In genomic region chr11:83534609-83535423, GRCm38 (mm10) we compare ENCODE assay signal across 9 mouse cellular contexts. TPM values are rescaled to one million over a fixed set of nuclear protein-coding genes. Genes with fewer than 3 reads are reported as not detected.
A peak's percentile ranks its signal among the peaks of the same experiment; 100 is the strongest.
DNase-seq lines count a peak whose midpoint lies in the region; ATAC-seq and TF ChIP-seq lines count a peak whose summit lies in the region.
"Had no signal": no experiment of that assay in that cellular context is flagged by ENCODE, and none has a peak within 500 bp of the region (broad histone marks: within the 10 kb centered on the region; RNA-seq: fewer than 3 reads in every experiment).

No protein-coding gene starts in this region.

- peaks cover 22% of the 10 kb centered on the region for H3K4me1 ChIP-seq in limb, embryonic 14.5 days (ENCODE audit: control insufficient read depth, insufficient read depth, low read length)

- H3K27ac ChIP-seq in limb, embryonic 14.5 days (replicated peaks; ENCODE audit: low read depth, low read length): peak overlapping the region; percentile 53; the same call in 1 of the 2 replicates

- no peak for TF ChIP-seq POLR2A in limb, embryonic 14.5 days (IDR thresholded peaks at IDR 0.05; ENCODE audit: borderline replicate concordance, extremely low read depth, insufficient read depth, insufficient read length)

- DNase-seq in thymus, postnatal 25 days: peak; percentile 9
- no peak for DNase-seq in thymus, postnatal 14 days
- DNase-seq in cerebellum, adult 9-10 months: peak; percentile 29
- peak; percentile 87 to 90 for DNase-seq in heart, adult 18-20 months
- DNase-seq in kidney, adult 9 months: peak; percentile 87
- DNase-seq in limb, embryonic 14.5 days (ENCODE audit: low spot score): peak; percentile 91
- DNase-seq in ovary, postnatal 14 days (ENCODE audit: low spot score): peak; percentile 81
- DNase-seq in thymus, postnatal 10 days (ENCODE audit: low spot score in 2 of 2): no peak

- H3K9me3 ChIP-seq in limb, embryonic 14.5 days (ENCODE audit: control insufficient read depth, low read length): no peaks in the 10 kb centered on the region

- 18% methylated on average over 13 of the region's 13 CpGs for WGBS in limb, embryonic 14.5 days

- H3K36me3 ChIP-seq in limb, embryonic 14.5 days (ENCODE audit: control insufficient read depth, insufficient read depth, low read length): no peaks in the 10 kb centered on the region

- no peak overlapping the region for H3K9ac ChIP-seq in limb, embryonic 14.5 days (ENCODE audit: low read depth, low read length, severe bottlenecking)

- H3K4me3 ChIP-seq in limb, embryonic 14.5 days (replicated peaks; ENCODE audit: low read length): 0 out of 2 replicates have a peak overlapping the region, but pooled peaks have one; percentile 5
- H3K4me3 ChIP-seq: erythroblast, embryonic 14.5 days had no signal

- H3K27me3 ChIP-seq in limb, embryonic 14.5 days (ENCODE audit: control insufficient read depth, insufficient read depth, low read length): no peaks in the 10 kb centered on the region

- peak overlapping the region; percentile 31 for H3K4me2 ChIP-seq in limb, embryonic 14.5 days (replicated peaks; ENCODE audit: low read depth, low read length, severe bottlenecking)

- peak; percentile 93 for ATAC-seq in limb, embryonic 14.5 days (ENCODE audit: low FRiP score, low read depth)

RNA-seq across cellular contexts. Expression of gene Ccl5, which starts 4.5 kb away (rescaled TPM):
- 10 to 100 TPM in 1 of 2 experiments, 1 to 10 TPM in 1; 2.6 to 10.5 TPM for total RNA-seq in heart, adult 18-20 months (2021)
- 0.48 and 0.81 TPM in 2 replicates for polyA plus RNA-seq in limb, embryonic 14.5 days (2012; rRNA removed)
- 0.70 and 0.81 TPM in 2 replicates for polyA plus RNA-seq in limb, embryonic 14.5 days (2014; fragmentation: Nextera tagmentation; extraction: Ambion mirVana)
- polyA plus RNA-seq: erythroblast, embryonic 14.5 days had no signal

RNA-seq across cellular contexts. Expression of gene Heatr9, which starts 12.8 kb away (rescaled TPM):
- total RNA-seq in heart, adult 18-20 months (2021): under 1 TPM in 1 of 2 experiments, not detected in 1; 0.26 TPM
- not detected in 2 replicates for polyA plus RNA-seq in limb, embryonic 14.5 days (2012; rRNA removed)
- not detected in 2 replicates for polyA plus RNA-seq in limb, embryonic 14.5 days (2014; fragmentation: Nextera tagmentation; extraction: Ambion mirVana)
- polyA plus RNA-seq: erythroblast, embryonic 14.5 days had no signal

RNA-seq across cellular contexts. Expression of gene Ccl9, which starts 43.6 kb away (rescaled TPM):
- 1 to 10 TPM; 5.6 to 8.7 TPM for total RNA-seq in heart, adult 18-20 months (2021)
- 3.0 and 4.2 TPM in 2 replicates for polyA plus RNA-seq in limb, embryonic 14.5 days (2012; rRNA removed)
- 6.8 and 7.3 TPM in 2 replicates for polyA plus RNA-seq in limb, embryonic 14.5 days (2014; fragmentation: Nextera tagmentation; extraction: Ambion mirVana)
- polyA plus RNA-seq: erythroblast, embryonic 14.5 days had no signal

RNA-seq across cellular contexts. Expression of gene Ccl6, which starts 58.1 kb away (rescaled TPM):
- total RNA-seq in heart, adult 18-20 months (2021): 10 to 100 TPM; 11.8 to 13.3 TPM
- polyA plus RNA-seq in limb, embryonic 14.5 days (2012; rRNA removed): 1.5 and 2.0 TPM in 2 replicates
- polyA plus RNA-seq in limb, embryonic 14.5 days (2014; fragmentation: Nextera tagmentation; extraction: Ambion mirVana): 5.0 and 6.5 TPM in 2 replicates
- polyA plus RNA-seq: erythroblast, embryonic 14.5 days had no signal

Comparison
In these comparisons a context has a peak if more than half of its experiments do, and no peak if none do; other contexts are left out.
1. DNase-seq: peak in thymus, postnatal 25 days (single experiment), cerebellum, adult 9-10 months (single experiment), heart, adult 18-20 months (2 of 2), kidney, adult 9 months (single experiment), limb, embryonic 14.5 days (single experiment) and ovary, postnatal 14 days (single experiment); none in thymus, postnatal 14 days (single experiment) and thymus, postnatal 10 days (0 of 2).